Mouse (Mus musculus) lung, embryonic 16.5 days (tissue): ENCODE measurements around the gene Psmd5. TPM values are rescaled to one million over a fixed set of nuclear protein-coding genes. Genes with fewer than 3 reads are reported as not detected.
A peak's percentile ranks its signal among the peaks of the same experiment; 100 is the strongest.
"Not testable (repeated sequence)": the region's sequence is repeated elsewhere in the genome, so short reads cannot be mapped to it uniquely, and the experiment has no call there.

Experiments
- ATAC-seq: fragments of 200-750 bp; cut with Nextera tagmentation; 2 replicates; pipeline ENCODE4 v1.8.0; 2017; ENCODE audit warnings: low read depth, mild to moderate bottlenecking, moderate library complexity
- H3K27ac ChIP-seq: fragments of 300-500 bp; sonication (generic); 2 replicates; pipeline ENCODE4 v1.5.1; 2014; ENCODE audit warnings: mild to moderate bottlenecking, control low read depth, low read length
- H3K27me3 ChIP-seq: fragments of 300-500 bp; sonication (generic); 2 replicates; pipeline ENCODE4 v1.6.1; 2014; ENCODE audit warnings: low read depth, low read length, mixed read lengths; ENCODE audit not compliant: control insufficient read depth, insufficient read depth
- H3K36me3 ChIP-seq: fragments of 300-500 bp; sonication (generic); 2 replicates; pipeline ENCODE4 v1.6.1; 2014; ENCODE audit warnings: low read length; ENCODE audit not compliant: control insufficient read depth, insufficient read depth
- H3K4me1 ChIP-seq: fragments of 300-500 bp; sonication (generic); replicated peaks from 2 replicates; pipeline ENCODE4 v1.6.1; 2014; ENCODE audit warnings: low read length, mixed read lengths; ENCODE audit not compliant: control insufficient read depth, insufficient read depth
- H3K4me2 ChIP-seq: fragments of 300-500 bp; sonication (generic); 2 replicates; pipeline ENCODE4 v1.6.1; 2014; ENCODE audit warnings: low read depth, low read length, control low read depth
- H3K4me3 ChIP-seq: fragments of 300-500 bp; sonication (generic); 2 replicates; pipeline ENCODE4 v1.5.1; 2014; ENCODE audit warnings: mild to moderate bottlenecking, low read length, control low read depth
- H3K9ac ChIP-seq: fragments of 300-500 bp; sonication (generic); 2 replicates; pipeline ENCODE4 v1.6.1; 2014; ENCODE audit warnings: low read length, control low read depth
- H3K9me3 ChIP-seq: fragments of 300-500 bp; sonication (generic); 2 replicates; pipeline ENCODE4 v1.6.1; 2016; ENCODE audit warnings: low read length; ENCODE audit not compliant: control insufficient read depth
- WGBS: fragments of 180-500 bp; shearing (Covaris S2); extraction: QIAGEN DNeasy Blood & Tissue Kit; methylation state at CpG from one replicate; pipeline ENCODE4 v1.1.7; 2014; 5-methylcytosine and 5-hydroxymethylcytosine counted together
- polyA plus RNA-seq: library from polyadenylated mRNA; unstranded; fragments of >200 nt; fragmentation: Nextera tagmentation; extraction: Ambion mirVana; gene quantifications from 2 replicates; pipeline ENCODE4 v1.2.1, GENCODE M21; 2015

Gene Psmd5
- polyA plus RNA-seq, 1 experiment from 2014 or later: 104 TPM

DNA sequence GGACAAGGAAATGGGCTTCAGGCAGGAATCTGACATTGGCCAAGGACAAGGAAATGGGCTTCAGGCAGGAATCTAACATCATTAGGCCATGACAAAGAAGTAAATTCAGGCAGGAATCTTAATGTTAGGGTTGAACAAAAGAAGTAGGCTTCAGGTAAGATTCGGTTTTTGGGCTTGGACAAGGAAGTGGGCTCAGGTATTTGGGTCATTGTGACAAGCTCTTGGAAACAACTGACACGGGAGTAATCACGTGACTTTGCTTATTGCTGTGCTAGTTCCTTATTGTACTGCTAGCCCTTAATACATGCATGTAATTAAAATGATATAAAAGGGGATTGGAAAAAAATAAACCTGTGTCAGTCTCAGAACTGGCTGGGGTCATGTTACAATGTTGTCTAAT lies 39.1 kb downstream of the Psmd5 start:
- no peak overlapping the region for H3K4me3 ChIP-seq
- H3K27ac ChIP-seq: no peak overlapping the region
- H3K27me3 ChIP-seq: no peaks in the 10 kb centered on the region
- no peaks in the 10 kb centered on the region for H3K36me3 ChIP-seq
- H3K4me2 ChIP-seq: no peak overlapping the region
- H3K9me3 ChIP-seq: no peaks in the 10 kb centered on the region
- H3K9ac ChIP-seq: no peak overlapping the region
- no peak for ATAC-seq
- WGBS: 74% methylated on average over 3 of the region's 3 CpGs
- H3K4me1 ChIP-seq: no peaks in the 10 kb centered on the region

DNA sequence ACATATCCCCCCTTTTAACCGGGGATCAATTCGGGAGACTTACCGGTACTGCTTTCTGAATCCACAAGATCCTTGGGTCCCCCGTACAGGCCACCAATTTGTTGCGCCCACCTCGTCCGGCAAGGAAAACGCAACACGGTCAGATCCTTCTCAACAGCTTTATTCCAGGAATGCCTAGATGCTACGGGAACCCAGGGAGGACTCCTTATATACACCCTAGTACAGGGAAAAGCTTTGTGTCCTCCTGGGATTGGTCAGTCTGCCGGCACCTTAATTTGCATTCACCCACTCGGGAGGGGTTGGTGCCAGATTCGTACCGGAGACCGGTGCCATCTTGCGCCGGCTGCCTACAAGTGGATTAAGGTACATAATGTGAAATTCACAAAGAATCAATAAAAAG lies 41.1 kb downstream of the Psmd5 start:
- Histone ChIP-seq H3K27ac (no peak overlapping the region), H3K4me3 (no peak overlapping the region), H3K9me3 (peaks cover 3% of the 10 kb centered on the region; the same call in 1 of the 2 replicates), H3K36me3 (no peaks in the 10 kb centered on the region), H3K9ac (no peak overlapping the region), H3K4me1 (no peaks in the 10 kb centered on the region), H3K27me3 (no peaks in the 10 kb centered on the region), H3K4me2 (no peak overlapping the region)
- no peak for ATAC-seq
- WGBS: 83% methylated on average over 17 of the region's 17 CpGs

GRCm38 (mm10) chr2:34832766-34833457 lies 41.9 kb downstream of the Psmd5 start, which contains the start of gene Gm34653:
TSS of gene Gm34653 (plus strand) at chr2:34833007.
- H3K36me3 ChIP-seq, H3K9ac ChIP-seq, H3K4me3 ChIP-seq, H3K4me1 ChIP-seq, H3K27ac ChIP-seq, H3K9me3 ChIP-seq, H3K4me2 ChIP-seq, H3K27me3 ChIP-seq, ATAC-seq: not testable (repeated sequence)
- WGBS: 68% methylated on average over 11 of the region's 11 CpGs

GRCm38 (mm10) chr2:34830066-34830465 lies 44.7 kb downstream of the Psmd5 start:
- not testable (repeated sequence) for H3K9ac ChIP-seq
- WGBS: 92% methylated on average over 17 of the region's 17 CpGs

DNA sequence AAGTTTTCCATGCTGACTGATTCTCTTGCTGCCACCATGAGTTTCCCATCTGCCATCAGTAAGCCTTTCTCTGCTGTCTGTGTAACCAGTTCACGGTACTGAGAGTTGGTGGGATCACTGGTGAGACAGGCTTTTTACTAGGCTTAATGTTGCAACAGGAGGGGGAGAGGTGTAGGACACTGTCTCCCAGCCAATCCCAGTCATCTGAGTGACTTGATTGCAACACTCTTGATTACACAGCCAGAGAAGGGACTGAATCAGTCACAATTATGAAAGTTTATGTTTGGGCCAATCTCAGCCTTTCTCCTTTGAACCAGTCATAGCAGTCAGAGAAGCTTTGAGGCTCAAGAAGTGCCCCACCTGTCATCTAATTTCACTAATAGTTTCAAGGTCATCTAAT lies 46.7 kb downstream of the Psmd5 start:
- 74% methylated on average over 1 of the region's 1 CpGs for WGBS
- no peaks in the 10 kb centered on the region for H3K36me3 ChIP-seq

More at GRCm38 (mm10) chr2:34830066-34830465, 44.7 kb downstream of the Psmd5 start:
- not testable (repeated sequence) for H3K4me1 ChIP-seq, H3K9me3 ChIP-seq, H3K27ac ChIP-seq, H3K27me3 ChIP-seq, H3K4me2 ChIP-seq, ATAC-seq, H3K4me3 ChIP-seq, H3K36me3 ChIP-seq

DNA sequence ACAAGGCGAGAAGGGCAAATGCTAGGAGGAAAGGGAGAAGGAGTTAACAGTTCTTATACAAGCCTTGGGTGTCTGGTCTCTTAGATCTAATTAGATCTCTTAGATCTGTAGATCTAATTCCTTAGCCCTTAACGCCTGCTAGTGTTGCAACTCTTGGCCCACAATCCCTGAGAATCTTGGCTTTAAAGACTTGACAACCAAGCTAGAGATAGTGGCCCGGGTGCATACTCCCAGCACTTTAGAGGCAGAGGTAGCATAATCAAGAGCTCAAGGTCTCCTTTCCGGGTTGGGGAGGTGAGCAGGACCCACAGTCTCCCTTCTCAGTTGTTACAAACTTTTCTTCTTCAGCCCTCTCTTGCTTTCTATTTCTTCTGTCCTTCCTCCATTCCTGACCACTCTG lies 47.2 kb downstream of the Psmd5 start:
- no peaks in the 10 kb centered on the region for H3K27me3 ChIP-seq
- ATAC-seq: no peak
- H3K9ac ChIP-seq: no peak overlapping the region
- peaks cover 18% of the 10 kb centered on the region for H3K4me1 ChIP-seq
- H3K36me3 ChIP-seq: no peaks in the 10 kb centered on the region; the same call in 1 of the 2 replicates
- H3K9me3 ChIP-seq: peaks cover 3% of the 10 kb centered on the region; the same call in 1 of the 2 replicates
- no peak overlapping the region for H3K27ac ChIP-seq
- no peak overlapping the region for H3K4me3 ChIP-seq
- WGBS: 86% methylated on average over 4 of the region's 4 CpGs
- H3K4me2 ChIP-seq: no peak overlapping the region

More for the DNA sequence above, 46.7 kb downstream of the Psmd5 start:
- Histone ChIP-seq H3K9ac (no peak overlapping the region), H3K27ac (no peak overlapping the region), H3K27me3 (no peaks in the 10 kb centered on the region), H3K4me3 (no peak overlapping the region), H3K4me1 (peaks cover 18% of the 10 kb centered on the region), H3K9me3 (peaks cover 3% of the 10 kb centered on the region; the same call in 1 of the 2 replicates), H3K4me2 (no peak overlapping the region)
- peak; percentile 26; the same call in 1 of the 2 replicates for ATAC-seq

DNA sequence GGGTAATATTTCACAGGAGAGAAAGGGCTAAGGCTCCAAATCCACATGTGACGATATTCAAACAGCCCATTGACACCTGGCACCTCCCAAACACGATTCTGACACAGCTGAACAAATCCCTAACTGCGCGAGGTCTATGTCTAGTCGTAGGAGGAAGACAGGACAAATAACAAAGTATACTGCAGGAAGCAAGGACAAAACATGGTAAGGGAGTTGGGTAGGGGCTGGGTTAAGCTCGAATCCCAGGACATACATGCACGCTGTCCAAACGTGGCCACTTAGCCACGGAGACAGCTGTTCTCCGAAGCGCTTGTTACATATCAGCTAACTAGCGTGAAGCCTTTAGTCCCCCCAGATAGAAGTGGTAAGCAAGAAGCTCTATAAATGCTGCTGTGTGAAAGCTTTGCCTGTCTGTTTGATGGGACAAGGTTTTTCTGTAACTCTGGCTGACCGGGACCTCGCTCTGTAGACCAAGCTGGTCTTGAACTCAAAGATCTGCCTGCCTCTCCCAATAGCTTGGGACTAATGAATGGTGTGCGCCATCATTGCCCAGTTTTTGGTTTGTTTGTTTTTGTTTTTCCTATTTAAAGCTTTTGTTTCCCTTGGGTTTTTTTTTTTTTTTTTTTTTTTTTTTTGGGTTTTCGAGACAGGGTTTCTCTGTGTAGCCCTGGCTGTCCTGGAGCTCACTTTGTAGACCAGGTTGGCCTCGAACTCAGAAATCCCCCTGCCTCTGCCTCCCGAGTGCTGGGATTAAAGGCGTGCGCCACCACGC lies 48.1 kb downstream of the Psmd5 start:
- ATAC-seq: no peak

GRCm38 (mm10) chr2:34825827-34826459 lies 48.8 kb downstream of the Psmd5 start, which contains the start of gene Fbxw2:
TSS of gene Fbxw2 (minus strand) at chr2:34826311.
- peaks cover 7% of the 10 kb centered on the region; the same call in 1 of the 2 replicates for H3K36me3 ChIP-seq
- H3K9me3 ChIP-seq: peaks cover 3% of the 10 kb centered on the region; the same call in 1 of the 2 replicates
- peak within 1 kb of the TSS; percentile 99 for H3K4me3 ChIP-seq
- ATAC-seq: peak; percentile 98
- H3K4me2 ChIP-seq: peak within 1 kb of the TSS; percentile 94
- peak within 1 kb of the TSS; percentile 81 for H3K27ac ChIP-seq
- WGBS: under 1% methylated on average over 52 of the region's 57 CpGs
- peak within 1 kb of the TSS; percentile 99 for H3K9ac ChIP-seq
- peaks cover 18% of the 10 kb centered on the region for H3K4me1 ChIP-seq
- no peaks in the 10 kb centered on the region for H3K27me3 ChIP-seq

More for the DNA sequence above, 48.1 kb downstream of the Psmd5 start:
- Histone ChIP-seq H3K9ac (peak overlapping the region; percentile 99), H3K4me2 (peak overlapping the region; percentile 94), H3K9me3 (peaks cover 3% of the 10 kb centered on the region; the same call in 1 of the 2 replicates), H3K4me3 (peak overlapping the region; percentile 99), H3K4me1 (peaks cover 18% of the 10 kb centered on the region), H3K36me3 (peaks cover 5% of the 10 kb centered on the region; the same call in 1 of the 2 replicates), H3K27me3 (no peaks in the 10 kb centered on the region), H3K27ac (peak overlapping the region; percentile 81)
- 31% methylated on average over 19 of the region's 21 CpGs for WGBS

GRCm38 (mm10) chr2:34818492-34818891 lies 56.3 kb downstream of the Psmd5 start:
- H3K4me3 ChIP-seq: no peak overlapping the region
- H3K9ac ChIP-seq: no peak overlapping the region
- no peaks in the 10 kb centered on the region for H3K9me3 ChIP-seq
- no peak overlapping the region for H3K27ac ChIP-seq
- H3K4me2 ChIP-seq: no peak overlapping the region
- peaks cover 25% of the 10 kb centered on the region for H3K36me3 ChIP-seq
- 89% methylated on average over 2 of the region's 2 CpGs for WGBS
- H3K4me1 ChIP-seq: no peaks in the 10 kb centered on the region
- ATAC-seq: no peak
- H3K27me3 ChIP-seq: no peaks in the 10 kb centered on the region
